Mouse (Mus musculus): ENCODE results near the gene Celsr1.

DNA sequence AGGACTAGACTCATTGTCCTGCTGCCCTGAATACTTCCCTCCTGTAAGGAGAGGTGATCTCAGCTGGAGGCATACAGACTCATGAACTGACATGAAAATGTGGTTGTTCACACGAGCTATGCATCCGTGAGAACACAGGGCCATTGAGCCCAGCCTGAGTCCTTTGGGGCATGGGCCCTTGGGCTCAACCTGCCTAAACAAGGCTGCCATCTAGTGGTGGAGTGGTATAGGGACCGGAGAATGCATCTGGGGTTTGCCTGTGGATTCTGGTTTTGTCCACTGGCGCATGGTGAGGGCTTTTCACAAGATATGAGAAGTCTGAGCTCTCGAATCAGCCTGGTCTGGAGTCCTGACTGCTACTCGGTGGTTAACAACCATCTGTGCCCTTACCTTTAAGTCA, 165.9 kb downstream of the Celsr1 start:
- peak; percentile 90 for TF ChIP-seq CTCF (IDR thresholded peaks at IDR 0.05; ENCODE audit: control insufficient read depth, insufficient read depth, insufficient read length)
- TF ChIP-seq MYOD1 (IDR thresholded peaks at IDR 0.05; ENCODE audit: control insufficient read depth, insufficient read length, low read depth): no peak
- TF ChIP-seq MAX (IDR thresholded peaks at IDR 0.05): no peak

Data from C2C12 (cell line).